Mouse (Mus musculus) limb, embryonic 15.5 days (tissue): ENCODE measurements around the gene Dnm3. TPM values are rescaled to one million over a fixed set of nuclear protein-coding genes. Genes with fewer than 3 reads are reported as not detected.
A peak's percentile ranks its signal among the peaks of the same experiment; 100 is the strongest.

Experiments used
- ATAC-seq: fragments of 200-750 bp; cut with Nextera tagmentation; 2 replicates; pipeline ENCODE4 v1.8.0; 2017; ENCODE audit warnings: low read depth, moderate TSS enrichment; ENCODE audit not compliant: insufficient number of reproducible peaks, low FRiP score, low TSS enrichment
- H3K27ac ChIP-seq: fragments of 300-500 bp; sonication (generic); 2 replicates; pipeline ENCODE4 v1.5.1; 2015; ENCODE audit warnings: moderate library complexity, mild to moderate bottlenecking, inconsistent platforms
- H3K27me3 ChIP-seq: fragments of 300-500 bp; sonication (generic); 2 replicates; pipeline ENCODE4 v1.6.1; 2015; ENCODE audit warnings: inconsistent platforms
- H3K36me3 ChIP-seq: fragments of 300-500 bp; sonication (generic); 2 replicates; pipeline ENCODE4 v1.6.1; 2015; ENCODE audit warnings: inconsistent platforms
- H3K4me1 ChIP-seq: fragments of 300-500 bp; sonication (generic); 2 replicates; pipeline ENCODE4 v1.6.1; 2015; ENCODE audit warnings: inconsistent platforms
- H3K4me2 ChIP-seq: fragments of 300-500 bp; sonication (generic); 2 replicates; pipeline ENCODE4 v1.6.1; 2015; ENCODE audit warnings: mild to moderate bottlenecking, inconsistent platforms
- H3K4me3 ChIP-seq: fragments of 300-500 bp; sonication (generic); 2 replicates; pipeline ENCODE4 v1.5.1; 2015; ENCODE audit warnings: mild to moderate bottlenecking, inconsistent platforms
- H3K9ac ChIP-seq: fragments of 300-500 bp; sonication (generic); 2 replicates; pipeline ENCODE4 v1.6.1; 2015; ENCODE audit warnings: inconsistent platforms
- H3K9me3 ChIP-seq: fragments of 300-500 bp; sonication (generic); 2 replicates; pipeline ENCODE4 v1.6.1; 2016; ENCODE audit warnings: inconsistent platforms
- WGBS: fragments of 180-500 bp; shearing (Covaris S2); methylation state at CpG from one replicate; pipeline ENCODE4 v1.1.7; 2015; 5-methylcytosine and 5-hydroxymethylcytosine counted together
- polyA plus RNA-seq: library from polyadenylated mRNA; unstranded; fragments of >200 nt; fragmentation: Nextera tagmentation; extraction: Ambion mirVana; gene quantifications from 2 replicates; pipeline ENCODE4 v1.2.1, GENCODE M21; 2015

Gene Dnm3
- polyA plus RNA-seq, 1 experiment from 2014 or later: 23.6 TPM

DNA sequence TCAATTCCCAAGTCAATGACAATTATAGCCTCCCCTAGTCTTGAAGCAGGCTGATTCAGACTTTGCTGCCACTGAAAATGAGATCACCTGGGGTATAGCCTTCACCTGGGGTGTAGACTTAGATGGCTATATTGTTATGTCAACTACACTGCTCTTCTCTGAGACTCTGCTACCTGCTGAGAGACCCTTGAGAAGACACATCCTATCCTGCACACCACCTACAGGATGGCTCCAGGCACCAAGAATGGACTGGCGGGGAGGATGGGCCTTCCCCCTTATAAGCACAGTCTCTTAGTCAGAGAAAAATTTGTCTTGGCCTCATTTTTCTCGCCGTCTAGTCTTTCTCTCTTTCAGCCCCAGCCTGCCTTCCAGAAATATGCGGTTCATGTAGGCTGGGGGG lies 123.1 kb downstream of the Dnm3 start:
- H3K4me1 ChIP-seq: peaks cover 12% of the 10 kb centered on the region
- H3K36me3 ChIP-seq: no peaks in the 10 kb centered on the region
- no peak overlapping the region for H3K4me3 ChIP-seq
- no peak for ATAC-seq
- no peaks in the 10 kb centered on the region for H3K27me3 ChIP-seq
- no peak overlapping the region for H3K27ac ChIP-seq
- H3K9ac ChIP-seq: no peak overlapping the region
- no peaks in the 10 kb centered on the region for H3K9me3 ChIP-seq
- no peak overlapping the region for H3K4me2 ChIP-seq
- WGBS: 80% methylated on average over 4 of the region's 4 CpGs

DNA sequence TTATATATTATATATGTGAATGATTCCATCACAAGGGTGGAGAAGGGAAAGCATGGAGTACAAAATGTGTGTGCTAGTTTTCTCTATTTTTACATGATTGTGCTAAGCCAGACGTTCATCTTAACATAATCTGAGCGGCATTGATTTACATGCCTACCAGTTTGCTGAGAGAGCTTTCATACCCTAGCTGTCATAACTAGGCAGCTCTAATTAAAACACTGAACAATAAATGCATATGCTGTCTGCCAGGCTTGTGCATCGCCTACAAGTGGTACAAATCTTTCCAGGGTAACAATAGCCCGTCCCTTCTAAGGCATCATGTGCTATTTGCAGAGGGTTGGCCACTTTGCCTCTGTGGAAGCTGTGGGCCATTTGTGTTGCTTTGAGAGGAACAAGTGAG lies 124.0 kb downstream of the Dnm3 start:
- no peaks in the 10 kb centered on the region for H3K36me3 ChIP-seq
- no peak for ATAC-seq
- no peaks in the 10 kb centered on the region for H3K9me3 ChIP-seq
- no peak overlapping the region for H3K4me2 ChIP-seq
- no peaks in the 10 kb centered on the region for H3K27me3 ChIP-seq
- no peak overlapping the region for H3K27ac ChIP-seq
- H3K9ac ChIP-seq: no peak overlapping the region
- WGBS: 89% methylated on average over 4 of the region's 4 CpGs
- peaks cover 6% of the 10 kb centered on the region; the same call in 1 of the 2 replicates for H3K4me1 ChIP-seq
- H3K4me3 ChIP-seq: no peak overlapping the region

DNA sequence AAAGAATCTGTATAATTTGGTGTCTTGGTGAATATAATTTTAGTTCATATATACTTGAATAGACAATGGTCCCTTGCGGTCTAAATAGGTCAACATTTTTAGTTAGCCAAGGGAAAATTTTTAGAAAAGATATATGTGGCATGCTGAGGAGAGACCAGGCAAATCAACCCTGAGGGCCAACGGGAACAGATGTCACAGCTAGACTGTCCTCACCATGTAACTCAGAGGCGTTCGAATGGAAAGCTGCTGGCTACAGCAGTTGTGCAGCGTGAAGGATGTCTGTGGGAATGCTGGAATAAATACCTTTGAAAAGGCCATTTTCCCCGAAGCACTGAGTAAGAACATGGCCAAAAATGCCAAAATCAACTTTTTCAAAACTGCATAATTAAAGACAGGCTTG lies 128.5 kb downstream of the Dnm3 start:
- WGBS: 62% methylated on average over 6 of the region's 6 CpGs
- ATAC-seq: no peak
- H3K4me1 ChIP-seq: no peaks in the 10 kb centered on the region

DNA sequence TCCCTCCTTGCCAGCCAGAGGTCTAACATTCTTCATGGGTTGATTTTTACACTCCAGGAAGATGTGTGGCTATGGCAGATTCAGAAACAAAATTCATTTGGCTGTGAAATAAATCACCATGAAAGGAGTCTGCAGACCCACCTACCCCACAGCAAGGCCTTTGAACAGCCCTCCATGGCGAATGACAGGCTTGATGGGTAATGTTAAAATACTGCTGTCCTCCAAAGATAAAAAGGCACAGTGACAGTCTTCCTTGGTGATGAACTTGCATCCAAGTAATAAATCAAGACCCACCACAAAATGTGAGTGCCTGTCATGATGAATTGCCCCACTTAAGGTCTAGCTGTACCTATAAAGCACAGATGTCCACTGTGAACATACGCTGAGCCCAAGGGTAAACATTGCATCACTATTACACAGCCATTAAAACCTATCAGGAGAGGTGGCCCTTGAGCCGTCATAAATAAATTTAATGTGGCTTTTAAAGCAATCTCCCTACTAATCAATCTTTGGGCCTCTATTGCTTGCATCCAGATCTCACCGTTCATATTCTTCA lies 131.3 kb downstream of the Dnm3 start:
- ATAC-seq: no peak
- Histone ChIP-seq H3K4me3 (no peak overlapping the region), H3K4me2 (no peak overlapping the region), H3K9me3 (no peaks in the 10 kb centered on the region), H3K27ac (no peak overlapping the region), H3K27me3 (no peaks in the 10 kb centered on the region), H3K9ac (no peak overlapping the region), H3K36me3 (no peaks in the 10 kb centered on the region), H3K4me1 (no peaks in the 10 kb centered on the region)
- 48% methylated on average over 4 of the region's 4 CpGs for WGBS

More for the DNA sequence above, 128.5 kb downstream of the Dnm3 start:
- Histone ChIP-seq H3K27ac (no peak overlapping the region), H3K4me2 (no peak overlapping the region), H3K4me3 (no peak overlapping the region), H3K9me3 (no peaks in the 10 kb centered on the region), H3K9ac (no peak overlapping the region), H3K27me3 (no peaks in the 10 kb centered on the region), H3K36me3 (no peaks in the 10 kb centered on the region)

DNA sequence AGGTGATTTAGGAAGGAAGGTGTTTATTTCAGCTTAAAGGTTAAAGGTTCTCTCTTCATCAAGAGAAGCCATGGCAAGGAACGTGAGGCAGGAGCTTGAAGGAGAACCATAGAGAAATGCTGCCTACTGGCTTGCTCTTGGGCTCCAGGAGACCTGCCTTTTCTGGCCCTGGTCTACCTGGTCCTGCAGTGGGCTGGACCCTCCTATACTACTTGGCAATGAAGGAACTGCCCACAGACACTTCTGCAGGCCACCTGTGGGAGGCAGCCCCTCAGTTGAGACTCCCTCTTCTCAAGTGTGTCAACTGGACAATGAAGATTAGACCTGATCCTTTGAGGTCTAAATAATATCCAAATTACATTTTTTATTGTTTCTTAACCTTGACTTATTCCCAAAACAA lies 140.7 kb downstream of the Dnm3 start:
- H3K4me1 ChIP-seq: peaks cover 7% of the 10 kb centered on the region; the same call in 1 of the 2 replicates
- H3K36me3 ChIP-seq: no peaks in the 10 kb centered on the region
- H3K27ac ChIP-seq: no peak overlapping the region
- no peak overlapping the region for H3K4me2 ChIP-seq
- ATAC-seq: no peak
- no peak overlapping the region for H3K4me3 ChIP-seq
- H3K9me3 ChIP-seq: no peaks in the 10 kb centered on the region
- H3K27me3 ChIP-seq: no peaks in the 10 kb centered on the region
- H3K9ac ChIP-seq: no peak overlapping the region
- 79% methylated on average over 1 of the region's 1 CpGs for WGBS

DNA sequence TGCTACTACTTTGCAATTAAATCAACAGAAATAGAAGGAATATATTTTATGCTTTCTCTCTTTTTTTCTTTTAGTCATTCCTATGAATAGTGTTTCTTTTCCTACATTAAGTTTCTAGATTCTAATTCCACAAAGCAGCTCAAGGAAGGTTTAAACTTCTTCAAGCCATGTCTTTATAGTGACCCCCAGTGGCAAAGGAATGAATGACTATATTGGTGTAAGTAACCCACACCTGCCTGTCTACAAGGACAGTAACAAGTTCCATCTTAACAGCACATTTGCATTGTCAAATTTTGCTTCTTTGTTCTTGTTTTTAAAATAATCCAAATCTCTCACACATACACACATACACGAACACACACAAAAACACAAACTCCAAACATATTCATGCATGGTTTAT lies 141.2 kb downstream of the Dnm3 start:
- H3K36me3 ChIP-seq: no peaks in the 10 kb centered on the region
- no peak overlapping the region for H3K4me3 ChIP-seq
- H3K27ac ChIP-seq: peak overlapping the region; percentile 80; the same call in 1 of the 2 replicates
- no peak overlapping the region for H3K9ac ChIP-seq
- WGBS: 37% methylated on average over 1 of the region's 1 CpGs
- no peak for ATAC-seq
- H3K4me2 ChIP-seq: no peak overlapping the region
- no peaks in the 10 kb centered on the region for H3K27me3 ChIP-seq
- H3K9me3 ChIP-seq: no peaks in the 10 kb centered on the region
- peaks cover 7% of the 10 kb centered on the region; the same call in 1 of the 2 replicates for H3K4me1 ChIP-seq

DNA sequence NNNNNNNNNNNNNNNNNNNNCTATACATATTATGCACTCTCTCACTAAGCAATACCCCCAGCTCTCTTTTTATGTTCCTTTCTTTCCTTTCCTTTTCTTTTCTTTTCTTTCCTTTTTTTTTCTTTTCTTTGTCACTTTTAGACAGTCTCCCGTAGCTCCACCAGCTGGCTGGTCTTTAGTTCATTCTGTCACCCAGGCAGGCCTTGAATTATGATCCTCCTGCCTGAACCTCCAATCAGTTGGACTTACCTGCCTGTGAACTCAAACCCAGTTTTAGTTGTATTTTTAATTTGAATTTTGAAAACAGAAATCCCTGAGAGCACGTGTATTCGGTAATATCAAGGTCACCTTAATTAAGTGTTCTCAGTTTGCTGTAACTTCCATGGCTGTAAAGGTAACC lies 141.6 kb downstream of the Dnm3 start:
- H3K4me2 ChIP-seq: no peak overlapping the region
- H3K27ac ChIP-seq: peak overlapping the region; percentile 80
- no peaks in the 10 kb centered on the region for H3K36me3 ChIP-seq
- no peak for ATAC-seq
- H3K9ac ChIP-seq: no peak overlapping the region
- no peaks in the 10 kb centered on the region for H3K9me3 ChIP-seq
- H3K4me1 ChIP-seq: peaks cover 7% of the 10 kb centered on the region; the same call in 1 of the 2 replicates
- no peak overlapping the region for H3K4me3 ChIP-seq
- WGBS: 34% methylated on average over 3 of the region's 3 CpGs
- no peaks in the 10 kb centered on the region for H3K27me3 ChIP-seq

DNA sequence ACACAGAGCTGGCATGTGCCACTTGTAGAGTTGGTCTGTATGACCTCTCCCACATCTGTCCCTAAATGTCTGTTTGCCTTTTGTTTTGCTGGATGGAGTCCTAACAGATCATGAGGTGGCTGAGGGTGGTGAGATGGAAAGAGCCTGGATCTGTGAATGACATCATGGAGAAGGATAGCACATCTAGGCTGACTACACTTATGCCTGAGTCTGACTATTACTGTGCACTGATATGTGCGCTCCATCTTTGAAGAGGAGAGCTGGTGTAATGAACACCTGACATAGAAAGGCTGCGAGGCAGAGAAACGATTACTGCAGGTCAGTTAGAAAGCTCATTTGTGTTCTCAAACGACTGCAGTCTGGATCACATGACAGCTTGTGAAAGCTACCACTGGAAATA lies 149.2 kb downstream of the Dnm3 start:
- WGBS: 38% methylated on average over 4 of the region's 4 CpGs
- H3K36me3 ChIP-seq: no peaks in the 10 kb centered on the region
- no peak for ATAC-seq
- H3K9me3 ChIP-seq: no peaks in the 10 kb centered on the region
- peak overlapping the region; percentile 38; the same call in 1 of the 2 replicates for H3K27ac ChIP-seq
- no peaks in the 10 kb centered on the region for H3K27me3 ChIP-seq
- no peak overlapping the region for H3K4me3 ChIP-seq
- no peak overlapping the region for H3K4me2 ChIP-seq
- peaks cover 5% of the 10 kb centered on the region for H3K4me1 ChIP-seq
- no peak overlapping the region for H3K9ac ChIP-seq

DNA sequence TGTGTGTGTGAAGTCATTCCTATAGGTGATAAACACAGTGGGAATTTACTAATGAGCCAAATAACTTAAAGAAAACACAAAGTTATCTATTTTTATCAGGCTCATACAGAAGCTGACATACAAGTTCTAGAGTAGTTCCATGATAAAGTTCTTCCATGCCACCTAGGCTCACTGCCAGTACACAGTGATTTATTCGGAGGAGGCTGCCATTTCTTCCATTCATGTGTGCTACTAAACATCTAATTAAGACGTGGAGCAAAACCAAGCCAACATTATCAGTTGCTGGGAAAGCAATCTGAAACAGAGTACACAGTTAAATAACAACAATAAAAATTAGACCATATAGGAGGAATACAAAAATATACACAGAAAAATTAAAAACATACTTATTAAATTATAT lies 150.2 kb downstream of the Dnm3 start:
- peaks cover 8% of the 10 kb centered on the region for H3K4me1 ChIP-seq
- H3K27ac ChIP-seq: no peak overlapping the region
- no peaks in the 10 kb centered on the region for H3K27me3 ChIP-seq
- H3K9me3 ChIP-seq: no peaks in the 10 kb centered on the region
- no peak overlapping the region for H3K4me2 ChIP-seq
- 43% methylated on average over 2 of the region's 2 CpGs for WGBS
- H3K36me3 ChIP-seq: no peaks in the 10 kb centered on the region
- H3K4me3 ChIP-seq: no peak overlapping the region
- ATAC-seq: no peak
- no peak overlapping the region for H3K9ac ChIP-seq

DNA sequence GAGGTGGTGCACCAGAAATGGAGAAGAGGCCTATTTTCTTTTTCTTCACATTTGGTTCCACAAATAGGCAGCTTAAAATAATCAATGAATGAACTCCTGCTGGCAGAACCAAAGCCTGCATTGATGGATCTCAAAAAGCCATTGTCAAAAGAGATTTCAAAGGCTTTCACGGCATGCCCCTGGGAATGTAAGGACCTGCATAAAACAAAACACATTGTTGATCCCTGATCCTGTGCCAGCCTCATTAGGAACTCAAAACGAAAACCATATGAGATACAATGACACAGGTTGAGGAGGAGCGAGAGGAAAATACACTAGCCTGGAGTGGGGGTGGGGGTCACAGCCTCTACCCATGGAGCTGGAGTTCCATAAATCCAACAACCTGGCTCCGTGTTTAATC lies 153.4 kb downstream of the Dnm3 start:
- Histone ChIP-seq H3K9me3 (no peaks in the 10 kb centered on the region), H3K27me3 (no peaks in the 10 kb centered on the region), H3K4me1 (peaks cover 23% of the 10 kb centered on the region), H3K4me3 (no peak overlapping the region), H3K9ac (no peak overlapping the region), H3K4me2 (no peak overlapping the region), H3K36me3 (no peaks in the 10 kb centered on the region), H3K27ac (peak overlapping the region; percentile 11; the same call in 1 of the 2 replicates)
- WGBS: 27% methylated on average over 4 of the region's 4 CpGs
- no peak for ATAC-seq

DNA sequence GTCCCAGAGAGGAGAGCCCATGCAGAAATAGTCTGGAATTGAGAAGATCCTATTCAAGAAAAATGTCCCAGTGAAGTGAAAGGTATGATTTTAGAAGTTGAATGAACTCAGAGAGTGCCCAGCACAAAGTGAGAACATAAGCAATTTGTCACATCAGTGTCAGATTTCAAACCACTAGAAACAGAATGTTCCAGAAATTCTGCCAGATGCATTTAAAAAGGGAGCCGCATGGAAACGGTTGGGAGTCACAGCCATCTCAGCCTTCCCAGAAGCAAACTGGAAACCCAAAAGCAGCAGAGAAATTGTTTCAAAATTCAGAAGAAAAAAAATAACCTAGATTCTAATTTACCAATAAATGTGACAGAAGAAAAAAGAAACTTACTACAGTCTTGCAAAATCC lies 154.7 kb downstream of the Dnm3 start:
- 30% methylated on average over 2 of the region's 2 CpGs for WGBS
- Histone ChIP-seq H3K4me1 (peaks cover 23% of the 10 kb centered on the region), H3K27me3 (no peaks in the 10 kb centered on the region), H3K9ac (no peak overlapping the region), H3K27ac (peak overlapping the region; percentile 47), H3K4me3 (no peak overlapping the region), H3K4me2 (no peak overlapping the region), H3K9me3 (no peaks in the 10 kb centered on the region), H3K36me3 (no peaks in the 10 kb centered on the region)
- ATAC-seq: no peak

DNA sequence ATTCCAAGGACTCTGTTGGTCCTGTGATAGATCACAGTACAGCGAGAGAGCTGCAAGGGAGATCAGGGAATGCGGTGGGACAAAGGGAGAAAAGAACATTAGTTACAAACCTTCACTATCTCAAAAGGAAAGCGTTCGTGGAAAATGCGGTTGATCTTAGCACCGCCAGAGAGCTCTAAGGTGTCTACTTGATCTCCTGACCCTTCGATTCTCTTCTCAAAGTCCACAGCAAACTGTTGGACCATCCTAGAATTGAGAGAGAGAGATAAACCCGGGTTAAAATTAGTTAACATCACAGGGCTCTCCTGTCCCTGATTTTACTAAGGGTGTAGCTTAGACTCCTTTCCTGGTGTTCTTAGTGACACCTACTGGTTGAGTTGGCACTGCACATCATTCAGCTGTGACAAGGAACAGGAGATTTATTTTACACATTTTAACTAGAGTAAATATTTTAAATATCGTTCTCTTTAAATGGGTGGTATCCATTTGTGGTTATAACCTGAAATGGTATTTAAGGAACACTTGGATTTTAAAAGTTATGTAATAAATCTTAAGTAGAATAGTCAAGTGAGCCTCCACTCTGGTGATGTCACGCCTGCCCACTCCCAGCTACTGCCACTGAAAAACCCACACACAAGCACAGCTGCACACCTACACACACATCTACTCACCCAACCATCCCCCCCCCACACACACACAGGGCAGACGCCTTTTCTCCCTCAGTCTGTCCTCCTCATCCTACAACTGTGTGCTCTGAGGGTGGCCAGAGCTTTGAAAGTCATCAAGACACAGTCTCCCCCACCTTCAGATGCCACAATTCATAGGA lies 164.2 kb downstream of the Dnm3 start:
- peak; percentile 85 for ATAC-seq
- H3K27ac ChIP-seq: peak overlapping the region; percentile 79
- no peaks in the 10 kb centered on the region for H3K9me3 ChIP-seq
- H3K4me1 ChIP-seq: peaks cover 25% of the 10 kb centered on the region
- H3K36me3 ChIP-seq: no peaks in the 10 kb centered on the region
- WGBS: 27% methylated on average over 11 of the region's 11 CpGs
- peak overlapping the region; percentile 12; the same call in 1 of the 2 replicates for H3K4me3 ChIP-seq
- 0 out of 2 replicates have a peak overlapping the region, but pooled peaks have one; percentile 24 for H3K4me2 ChIP-seq
- H3K27me3 ChIP-seq: no peaks in the 10 kb centered on the region
- no peak overlapping the region for H3K9ac ChIP-seq
